Mouse (Mus musculus): ENCODE data around the gene 1110002E22Rik. TPM values are rescaled to one million over a fixed set of nuclear protein-coding genes. Genes with fewer than 3 reads are reported as not detected.

Gene 1110002E22Rik
- polyA plus RNA-seq, 1 experiment: not detected

GRCm38 (mm10) chr3:138061205-138061911 lies 3.5 kb upstream of the 1110002E22Rik start:
- no peak for TF ChIP-seq POLR2A (IDR thresholded peaks at IDR 0.05; ENCODE audit: borderline replicate concordance, low read depth, low read length)
- TF ChIP-seq CTCF (IDR thresholded peaks at IDR 0.05; ENCODE audit: low read depth, low read length): no peak
- 0 out of 2 replicates have a peak, but pooled peaks cover 4% of the 10 kb centered on the region for H3K4me1 ChIP-seq (ENCODE audit: control insufficient read depth, insufficient read depth, low read length)
- no peak overlapping the region for H3K4me3 ChIP-seq (ENCODE audit: insufficient read depth, low read length)
- no peak overlapping the region for H3K27ac ChIP-seq (ENCODE audit: insufficient read depth, low read depth, low read length)

- no peak overlapping the region for H3K4me3 ChIP-seq (ENCODE audit: insufficient read depth, low read length)
- TF ChIP-seq POLR2A (IDR thresholded peaks at IDR 0.05; ENCODE audit: borderline replicate concordance, low read depth, low read length) (no peak), CTCF (IDR thresholded peaks at IDR 0.05; ENCODE audit: low read depth, low read length) (no peak)
- 0 out of 2 replicates have a peak, but pooled peaks cover 4% of the 10 kb centered on the region for H3K4me1 ChIP-seq (ENCODE audit: control insufficient read depth, insufficient read depth, low read length)
- no peak overlapping the region for H3K27ac ChIP-seq (ENCODE audit: insufficient read depth, low read depth, low read length)
Observed at GRCm38 (mm10) chr3:138062673-138063072, 2.2 kb upstream of the 1110002E22Rik start.

- no peak overlapping the region for H3K4me3 ChIP-seq (ENCODE audit: insufficient read depth, low read length)
- H3K27ac ChIP-seq (ENCODE audit: insufficient read depth, low read depth, low read length): no peak overlapping the region
- TF ChIP-seq POLR2A (IDR thresholded peaks at IDR 0.05; ENCODE audit: borderline replicate concordance, low read depth, low read length) (no peak), CTCF (IDR thresholded peaks at IDR 0.05; ENCODE audit: low read depth, low read length) (no peak)
- 0 out of 2 replicates have a peak, but pooled peaks cover 4% of the 10 kb centered on the region for H3K4me1 ChIP-seq (ENCODE audit: control insufficient read depth, insufficient read depth, low read length)
Observed at GRCm38 (mm10) chr3:138063731-138064329, 1.0 kb upstream of the 1110002E22Rik start.

- no peak overlapping the region for H3K27ac ChIP-seq (ENCODE audit: insufficient read depth, low read depth, low read length)
- H3K4me3 ChIP-seq (ENCODE audit: insufficient read depth, low read length): no peak overlapping the region
- H3K4me1 ChIP-seq (ENCODE audit: control insufficient read depth, insufficient read depth, low read length): 0 out of 2 replicates have a peak, but pooled peaks cover 4% of the 10 kb centered on the region
- TF ChIP-seq CTCF (IDR thresholded peaks at IDR 0.05; ENCODE audit: low read depth, low read length): no peak
- no peak for TF ChIP-seq POLR2A (IDR thresholded peaks at IDR 0.05; ENCODE audit: borderline replicate concordance, low read depth, low read length)
Observed at GRCm38 (mm10) chr3:138065930-138066329, 1.1 kb downstream of the 1110002E22Rik start.

- TF ChIP-seq CTCF (IDR thresholded peaks at IDR 0.05; ENCODE audit: low read depth, low read length) (no peak), POLR2A (IDR thresholded peaks at IDR 0.05; ENCODE audit: borderline replicate concordance, low read depth, low read length) (no peak)
- H3K4me3 ChIP-seq (ENCODE audit: insufficient read depth, low read length): no peak overlapping the region
- H3K4me1 ChIP-seq (ENCODE audit: control insufficient read depth, insufficient read depth, low read length): 0 out of 2 replicates have a peak, but pooled peaks cover 4% of the 10 kb centered on the region
- H3K27ac ChIP-seq (ENCODE audit: insufficient read depth, low read depth, low read length): no peak overlapping the region
Observed at GRCm38 (mm10) chr3:138066348-138066856, 1.6 kb downstream of the 1110002E22Rik start.

- Histone ChIP-seq H3K27ac (ENCODE audit: insufficient read depth, low read depth, low read length) (no peak within 1 kb of the TSS), H3K4me1 (ENCODE audit: control insufficient read depth, insufficient read depth, low read length) (0 out of 2 replicates have a peak, but pooled peaks cover 4% of the 10 kb centered on the region), H3K4me3 (ENCODE audit: insufficient read depth, low read length) (no peak within 1 kb of the TSS)
- TF ChIP-seq POLR2A (IDR thresholded peaks at IDR 0.05; ENCODE audit: borderline replicate concordance, low read depth, low read length) (no peak), CTCF (IDR thresholded peaks at IDR 0.05; ENCODE audit: low read depth, low read length) (no peak)
Observed at GRCm38 (mm10) chr3:138067288-138067687, 2.4 kb downstream of the 1110002E22Rik start, which contains the start of gene Gm5105. Gene Gm5105, minus strand, starts transcription at chr3:138067388.

GRCm38 (mm10) chr3:138068103-138068502 lies 3.3 kb downstream of the 1110002E22Rik start:
- no peak for TF ChIP-seq CTCF (IDR thresholded peaks at IDR 0.05; ENCODE audit: low read depth, low read length)
- TF ChIP-seq POLR2A (IDR thresholded peaks at IDR 0.05; ENCODE audit: borderline replicate concordance, low read depth, low read length): no peak
- Histone ChIP-seq H3K4me3 (ENCODE audit: insufficient read depth, low read length) (no peak overlapping the region), H3K27ac (ENCODE audit: insufficient read depth, low read depth, low read length) (no peak overlapping the region), H3K4me1 (ENCODE audit: control insufficient read depth, insufficient read depth, low read length) (0 out of 2 replicates have a peak, but pooled peaks cover 4% of the 10 kb centered on the region)

- TF ChIP-seq CTCF (IDR thresholded peaks at IDR 0.05; ENCODE audit: low read depth, low read length): no peak
- no peak for TF ChIP-seq POLR2A (IDR thresholded peaks at IDR 0.05; ENCODE audit: borderline replicate concordance, low read depth, low read length)
- no peaks in the 10 kb centered on the region for H3K4me1 ChIP-seq (ENCODE audit: control insufficient read depth, insufficient read depth, low read length)
- no peak overlapping the region for H3K27ac ChIP-seq (ENCODE audit: insufficient read depth, low read depth, low read length)
- no peak overlapping the region for H3K4me3 ChIP-seq (ENCODE audit: insufficient read depth, low read length)
Observed at GRCm38 (mm10) chr3:138069756-138070511, 5.1 kb downstream of the 1110002E22Rik start.

- Histone ChIP-seq H3K27ac (ENCODE audit: insufficient read depth, low read depth, low read length) (no peak overlapping the region), H3K4me1 (ENCODE audit: control insufficient read depth, insufficient read depth, low read length) (no peaks in the 10 kb centered on the region), H3K4me3 (ENCODE audit: insufficient read depth, low read length) (no peak overlapping the region)
- TF ChIP-seq POLR2A (IDR thresholded peaks at IDR 0.05; ENCODE audit: borderline replicate concordance, low read depth, low read length): no peak
- TF ChIP-seq CTCF (IDR thresholded peaks at IDR 0.05; ENCODE audit: low read depth, low read length): no peak
Observed at GRCm38 (mm10) chr3:138071004-138071403, 6.2 kb downstream of the 1110002E22Rik start.
